Mouse (Mus musculus) megakaryocyte, embryonic 14.5 days (primary cell): Measurements from ENCODE around the gene Cmtm3. TPM values are rescaled to one million over a fixed set of nuclear protein-coding genes. Genes with fewer than 3 reads are reported as not detected.
"Not testable (repeated sequence)": the region's sequence is repeated elsewhere in the genome, so short reads cannot be mapped to it uniquely, and the experiment has no call there.

ENCODE experiments used
- H3K27me3 ChIP-seq: replicated peaks from 2 replicates; pipeline ENCODE3; 2012; ENCODE audit warnings: inconsistent platforms
- H3K36me3 ChIP-seq: replicated peaks from 2 replicates; pipeline ENCODE3; 2012; ENCODE audit warnings: low read length, inconsistent platforms, mixed read lengths
- H3K4me1 ChIP-seq: 2 replicates; pipeline ENCODE4 v1.6.1; 2012; ENCODE audit warnings: inconsistent platforms
- H3K4me3 ChIP-seq: replicated peaks from 2 replicates; pipeline ENCODE3; 2012; ENCODE audit warnings: moderate library complexity, mild to moderate bottlenecking, inconsistent platforms
- H3K9me3 ChIP-seq: 2 replicates; pipeline ENCODE4 v1.6.1; 2012; ENCODE audit warnings: inconsistent platforms
- FLI1 ChIP-seq: IDR thresholded peaks from 2 replicates; pipeline ENCODE4 v1.6.1; 2012; ENCODE audit warnings: low read length, inconsistent platforms, mixed read lengths
- GATA1 ChIP-seq: IDR thresholded peaks from 3 replicates; pipeline ENCODE4 v1.6.1; 2012; ENCODE audit warnings: mixed read lengths, low read length, inconsistent platforms, borderline replicate concordance
- polyA plus RNA-seq: library from polyadenylated mRNA; stranded (reverse); fragments of >175 nt; gene quantifications from 2 replicates; pipeline ENCODE4 v1.2.3, GENCODE M21; 2012; ENCODE audit warnings: low replicate concordance; ENCODE audit not compliant: insufficient read depth

Gene Cmtm3
- 64.5 and 65.4 TPM in 2 replicates for polyA plus RNA-seq

- TF ChIP-seq GATA1 (no peak), FLI1 (no peak)
- Histone ChIP-seq H3K9me3 (peaks cover 8% of the 10 kb centered on the region; the same call in 1 of the 2 replicates), H3K27me3 (no peaks in the 10 kb centered on the region)
These were observed at the start of gene Cmtm3 for GRCm38 (mm10) chr8:104339229-104339982. Cmtm3 (plus strand) TSS chr8:104339410.

GRCm38 (mm10) chr8:104293081-104293480 is 46.1 kb upstream of the Cmtm3 start, which contains the start of gene Cmtm2a:
Cmtm2a (minus strand) TSS chr8:104293181.
- not testable (repeated sequence) for H3K9me3 ChIP-seq

More at GRCm38 (mm10) chr8:104339229-104339982, at the start of gene Cmtm3:
- Histone ChIP-seq H3K4me3 (peak within 1 kb of the TSS; percentile 98), H3K36me3 (peaks cover 9% of the 10 kb centered on the region), H3K4me1 (peaks cover 64% of the 10 kb centered on the region)

GRCm38 (mm10) chr8:104294396-104294795 is 44.8 kb upstream of the Cmtm3 start:
- no peak overlapping the region for H3K4me3 ChIP-seq
- TF ChIP-seq FLI1 (no peak), GATA1 (no peak)
- peaks cover 3% of the 10 kb centered on the region for H3K27me3 ChIP-seq
- no peaks in the 10 kb centered on the region for H3K36me3 ChIP-seq
- H3K9me3 ChIP-seq: 0 out of 2 replicates have a peak, but pooled peaks cover 3% of the 10 kb centered on the region
- H3K4me1 ChIP-seq: no peaks in the 10 kb centered on the region; the same call in 1 of the 2 replicates

More at GRCm38 (mm10) chr8:104293081-104293480, 46.1 kb upstream of the Cmtm3 start, which contains the start of gene Cmtm2a:
- not testable (repeated sequence) for H3K27me3 ChIP-seq, H3K4me3 ChIP-seq, H3K4me1 ChIP-seq, H3K36me3 ChIP-seq

- not testable (repeated sequence) for H3K9me3 ChIP-seq, H3K4me3 ChIP-seq, H3K27me3 ChIP-seq, H3K36me3 ChIP-seq, H3K4me1 ChIP-seq
These were observed 37.6 kb upstream of the Cmtm3 start for GRCm38 (mm10) chr8:104301577-104301976.

GRCm38 (mm10) chr8:104302536-104302935 is 36.7 kb upstream of the Cmtm3 start:
- not testable (repeated sequence) for H3K36me3 ChIP-seq, H3K9me3 ChIP-seq, H3K4me1 ChIP-seq, H3K4me3 ChIP-seq, H3K27me3 ChIP-seq

- TF ChIP-seq FLI1: no peak
- TF ChIP-seq GATA1: no peak
- Histone ChIP-seq H3K36me3 (no peaks in the 10 kb centered on the region), H3K27me3 (no peaks in the 10 kb centered on the region), H3K4me1 (no peaks in the 10 kb centered on the region), H3K4me3 (no peak overlapping the region), H3K9me3 (peaks cover 4% of the 10 kb centered on the region)
These were observed 34.2 kb upstream of the Cmtm3 start for GRCm38 (mm10) chr8:104304962-104305361.

- H3K4me3 ChIP-seq, H3K27me3 ChIP-seq, H3K36me3 ChIP-seq, H3K4me1 ChIP-seq, H3K9me3 ChIP-seq: not testable (repeated sequence)
These were observed 30.9 kb upstream of the Cmtm3 start for GRCm38 (mm10) chr8:104308341-104308740.

GRCm38 (mm10) chr8:104309441-104310155 is 29.6 kb upstream of the Cmtm3 start, which contains the start of the genes Gm45711 and Cmtm1:
Gm45711 (minus strand) TSS chr8:104310081.
Cmtm1 (minus strand) TSS chr8:104310145.
- H3K27me3 ChIP-seq, H3K36me3 ChIP-seq, H3K9me3 ChIP-seq, H3K4me1 ChIP-seq: not testable (repeated sequence)
- H3K4me3 ChIP-seq: peak within 1 kb of the TSS; percentile 56

- H3K4me1 ChIP-seq, H3K36me3 ChIP-seq: not testable (repeated sequence)
These were observed 27.2 kb upstream of the Cmtm3 start for GRCm38 (mm10) chr8:104312023-104312422.

GRCm38 (mm10) chr8:104313311-104313710 is 25.9 kb upstream of the Cmtm3 start:
- no peaks in the 10 kb centered on the region for H3K36me3 ChIP-seq
- no peaks in the 10 kb centered on the region; the same call in 1 of the 2 replicates for H3K9me3 ChIP-seq
- no peaks in the 10 kb centered on the region for H3K4me1 ChIP-seq
- H3K4me3 ChIP-seq: no peak overlapping the region
- TF ChIP-seq GATA1: no peak
- TF ChIP-seq FLI1: no peak
- no peaks in the 10 kb centered on the region for H3K27me3 ChIP-seq

More at GRCm38 (mm10) chr8:104312023-104312422, 27.2 kb upstream of the Cmtm3 start:
- H3K4me3 ChIP-seq, H3K9me3 ChIP-seq, H3K27me3 ChIP-seq: not testable (repeated sequence)

- not testable (repeated sequence) for H3K36me3 ChIP-seq, H3K9me3 ChIP-seq, H3K27me3 ChIP-seq, H3K4me1 ChIP-seq, H3K4me3 ChIP-seq
These were observed 17.9 kb upstream of the Cmtm3 start, which contains the start of gene Gm11020 for GRCm38 (mm10) chr8:104321267-104321666. Gm11020 (plus strand) TSS chr8:104321567.

GRCm38 (mm10) chr8:104321930-104322329 is 17.3 kb upstream of the Cmtm3 start, which contains the start of gene Cmtm2b:
Cmtm2b (plus strand) TSS chr8:104322230.
- H3K36me3 ChIP-seq, H3K27me3 ChIP-seq, H3K9me3 ChIP-seq, H3K4me1 ChIP-seq, H3K4me3 ChIP-seq: not testable (repeated sequence)
